Mouse (Mus musculus) kidney, embryonic 14.5 days (tissue): ENCODE measurements around the gene Fam98c. TPM values are rescaled to one million over a fixed set of nuclear protein-coding genes. Genes with fewer than 3 reads are reported as not detected.
"Not testable (repeated sequence)": the region's sequence is repeated elsewhere in the genome, so short reads cannot be mapped to it uniquely, and the experiment has no call there.

Source experiments
- ATAC-seq: fragments of 200-750 bp; cut with Nextera tagmentation; 2 replicates; pipeline ENCODE4 v1.8.0; 2017; ENCODE audit warnings: moderate number of reproducible peaks, mild to moderate bottlenecking, moderate TSS enrichment, moderate library complexity; ENCODE audit not compliant: low FRiP score, low TSS enrichment
- H3K27ac ChIP-seq: fragments of 300-500 bp; sonication (generic); 2 replicates; pipeline ENCODE4 v1.5.1; 2014; ENCODE audit warnings: low read depth, mild to moderate bottlenecking, low read length, moderate library complexity, mixed read lengths
- H3K27me3 ChIP-seq: fragments of 300-500 bp; sonication (generic); 2 replicates; pipeline ENCODE4 v1.6.1; 2014; ENCODE audit warnings: mild to moderate bottlenecking, low read length; ENCODE audit not compliant: control insufficient read depth, insufficient read depth
- H3K36me3 ChIP-seq: fragments of 300-500 bp; sonication (generic); 2 replicates; pipeline ENCODE4 v1.6.1; 2014; ENCODE audit warnings: low read length, mixed read lengths; ENCODE audit not compliant: control insufficient read depth, insufficient read depth
- H3K4me1 ChIP-seq: fragments of 300-500 bp; sonication (generic); 2 replicates; pipeline ENCODE4 v1.6.1; 2014; ENCODE audit warnings: low read length, mixed read lengths; ENCODE audit not compliant: control insufficient read depth, insufficient read depth
- H3K4me2 ChIP-seq: fragments of 300-500 bp; sonication (generic); replicated peaks from 2 replicates; pipeline ENCODE4 v1.6.1; 2014; ENCODE audit warnings: low read depth, mild to moderate bottlenecking, low read length
- H3K4me3 ChIP-seq: fragments of 300-500 bp; sonication (generic); 2 replicates; pipeline ENCODE4 v1.5.1; 2014; ENCODE audit warnings: mild to moderate bottlenecking, low read length
- H3K9ac ChIP-seq: fragments of 300-500 bp; sonication (generic); 2 replicates; pipeline ENCODE4 v1.6.1; 2014; ENCODE audit warnings: low read depth, mild to moderate bottlenecking, low read length, moderate library complexity
- H3K9me3 ChIP-seq: fragments of 300-500 bp; sonication (generic); 2 replicates; pipeline ENCODE4 v1.6.1; 2016; ENCODE audit warnings: low read length; ENCODE audit not compliant: control insufficient read depth
- WGBS: fragments of 180-500 bp; shearing (Covaris S2); extraction: QIAGEN DNeasy Blood & Tissue Kit; methylation state at CpG from one replicate; pipeline ENCODE4 v1.1.7; 2014; 5-methylcytosine and 5-hydroxymethylcytosine counted together
- polyA plus RNA-seq: library from polyadenylated mRNA; unstranded; fragments of >200 nt; fragmentation: Nextera tagmentation; extraction: Ambion mirVana; gene quantifications from 2 replicates; pipeline ENCODE4 v1.2.1, GENCODE M21; 2014

Gene Fam98c
- polyA plus RNA-seq, 1 experiment from 2014 or later: 13.9 TPM

DNA sequence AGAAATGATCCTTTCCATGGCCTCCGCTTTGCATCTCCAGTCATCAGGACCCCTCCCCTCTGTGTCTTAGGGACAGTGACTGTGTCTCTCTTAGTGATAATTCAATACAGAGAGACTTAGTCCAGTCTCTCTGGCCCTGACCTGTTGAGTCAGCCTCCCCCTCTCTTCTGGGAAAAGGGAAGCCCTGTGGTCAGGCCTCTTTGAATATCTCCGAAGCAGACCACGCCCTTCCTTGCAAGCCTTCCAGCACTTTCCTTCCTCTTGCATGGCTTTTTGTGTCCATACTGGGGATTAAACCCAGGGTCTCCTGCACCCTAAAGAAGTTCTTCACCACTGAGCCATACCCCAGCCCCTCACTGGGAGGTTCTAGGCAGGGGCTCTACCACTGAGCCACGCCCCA lies 12.0 kb downstream of the Fam98c start:
- WGBS: 90% methylated on average over 4 of the region's 4 CpGs
- H3K4me2 ChIP-seq: no peak overlapping the region
- no peaks in the 10 kb centered on the region for H3K27me3 ChIP-seq
- no peaks in the 10 kb centered on the region for H3K36me3 ChIP-seq
- H3K4me3 ChIP-seq: no peak overlapping the region
- H3K9me3 ChIP-seq: no peaks in the 10 kb centered on the region
- no peaks in the 10 kb centered on the region for H3K4me1 ChIP-seq
- no peak overlapping the region for H3K9ac ChIP-seq
- H3K27ac ChIP-seq: no peak overlapping the region
- ATAC-seq: no peak

DNA sequence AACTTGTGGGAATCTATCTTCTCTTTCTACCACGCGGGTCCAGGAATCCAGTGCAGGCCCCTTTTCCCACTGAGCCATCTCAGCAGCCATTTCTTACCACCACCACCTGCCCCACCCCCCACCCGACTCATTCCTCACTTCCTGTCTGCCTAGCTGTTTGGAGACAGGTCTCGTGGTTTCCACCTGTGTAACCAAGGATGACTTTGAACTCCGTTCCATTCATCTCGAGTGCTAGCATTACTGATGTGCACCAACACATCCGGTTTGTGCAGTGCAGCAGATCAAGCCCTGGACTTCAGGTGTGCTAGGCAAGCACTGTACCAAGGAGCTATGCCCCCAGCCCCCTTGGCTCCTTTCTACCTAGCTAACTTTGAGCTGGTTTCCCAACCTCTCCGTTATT lies 14.6 kb downstream of the Fam98c start:
- no peaks in the 10 kb centered on the region for H3K27me3 ChIP-seq
- H3K27ac ChIP-seq: no peak overlapping the region
- no peaks in the 10 kb centered on the region for H3K36me3 ChIP-seq
- no peak overlapping the region for H3K9ac ChIP-seq
- ATAC-seq: no peak
- no peak overlapping the region for H3K4me2 ChIP-seq
- no peaks in the 10 kb centered on the region for H3K4me1 ChIP-seq
- H3K4me3 ChIP-seq: no peak overlapping the region
- WGBS: 74% methylated on average over 8 of the region's 8 CpGs
- no peaks in the 10 kb centered on the region for H3K9me3 ChIP-seq

DNA sequence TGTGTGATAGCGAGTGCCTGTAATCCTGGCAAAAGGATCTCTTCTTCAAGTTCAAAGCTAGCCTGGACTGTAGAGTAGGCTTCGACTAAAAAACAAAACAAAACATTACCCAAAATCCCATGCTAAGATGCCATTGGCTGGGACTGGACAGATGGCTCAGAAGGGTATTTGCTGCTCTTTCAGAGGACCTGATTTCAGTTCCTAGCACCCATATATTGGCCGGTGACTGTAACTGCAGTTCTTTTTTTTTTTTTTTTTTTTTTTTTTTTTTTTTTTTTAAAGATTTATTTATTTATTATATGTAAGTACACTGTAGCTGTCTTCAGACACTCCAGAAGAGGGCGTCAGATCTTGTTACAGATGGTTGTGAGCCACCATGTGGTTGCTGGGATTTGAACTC lies 16.8 kb downstream of the Fam98c start:
- not testable (repeated sequence) for H3K4me1 ChIP-seq, H3K27me3 ChIP-seq, H3K27ac ChIP-seq, ATAC-seq, H3K36me3 ChIP-seq, H3K4me3 ChIP-seq, H3K9me3 ChIP-seq, H3K9ac ChIP-seq, H3K4me2 ChIP-seq
- WGBS: 91% methylated on average over 3 of the region's 4 CpGs

DNA sequence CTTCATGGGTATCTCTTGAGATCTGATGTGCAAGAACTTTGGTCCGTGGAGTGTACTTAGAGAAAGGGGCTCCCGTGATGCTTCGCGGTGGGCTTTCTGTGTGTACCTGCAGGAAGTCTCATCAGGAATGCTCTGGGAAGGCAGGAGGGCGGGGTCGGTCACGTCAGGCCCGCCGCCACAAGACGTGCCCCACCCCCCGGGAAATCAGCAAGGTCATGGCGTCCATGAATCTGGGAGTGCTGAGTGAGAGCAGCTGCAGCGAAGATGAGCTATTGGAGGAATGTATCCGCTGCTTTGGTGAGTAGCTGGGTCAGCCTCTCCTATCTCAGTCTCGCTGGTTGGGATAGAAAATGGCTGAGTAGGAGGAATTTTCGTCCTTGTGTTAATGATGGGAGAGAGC lies 18.6 kb downstream of the Fam98c start:
- no peaks in the 10 kb centered on the region for H3K9me3 ChIP-seq
- no peaks in the 10 kb centered on the region for H3K27me3 ChIP-seq
- 49% methylated on average over 16 of the region's 16 CpGs for WGBS
- H3K4me2 ChIP-seq: no peak overlapping the region
- no peaks in the 10 kb centered on the region for H3K36me3 ChIP-seq
- H3K4me1 ChIP-seq: peaks cover 4% of the 10 kb centered on the region; the same call in 1 of the 2 replicates
- H3K9ac ChIP-seq: no peak overlapping the region
- ATAC-seq: no peak
- no peak overlapping the region for H3K4me3 ChIP-seq
- no peak overlapping the region for H3K27ac ChIP-seq

GRCm38 (mm10) chr7:29134693-29135386 lies 21.2 kb downstream of the Fam98c start, which contains the start of gene Rasgrp4:
Rasgrp4 (plus strand) TSS chr7:29134851.
- ATAC-seq: peak; percentile 72; the same call in 1 of the 2 replicates
- H3K27me3 ChIP-seq: no peaks in the 10 kb centered on the region
- H3K4me2 ChIP-seq: peak within 1 kb of the TSS; percentile 58
- peak within 1 kb of the TSS; percentile 30 for H3K4me3 ChIP-seq
- no peak within 1 kb of the TSS for H3K27ac ChIP-seq
- H3K36me3 ChIP-seq: no peaks in the 10 kb centered on the region
- peak within 1 kb of the TSS; percentile 40; the same call in 1 of the 2 replicates for H3K9ac ChIP-seq
- peaks cover 4% of the 10 kb centered on the region; the same call in 1 of the 2 replicates for H3K4me1 ChIP-seq
- WGBS: under 1% methylated on average over 14 of the region's 20 CpGs
- no peaks in the 10 kb centered on the region for H3K9me3 ChIP-seq

DNA sequence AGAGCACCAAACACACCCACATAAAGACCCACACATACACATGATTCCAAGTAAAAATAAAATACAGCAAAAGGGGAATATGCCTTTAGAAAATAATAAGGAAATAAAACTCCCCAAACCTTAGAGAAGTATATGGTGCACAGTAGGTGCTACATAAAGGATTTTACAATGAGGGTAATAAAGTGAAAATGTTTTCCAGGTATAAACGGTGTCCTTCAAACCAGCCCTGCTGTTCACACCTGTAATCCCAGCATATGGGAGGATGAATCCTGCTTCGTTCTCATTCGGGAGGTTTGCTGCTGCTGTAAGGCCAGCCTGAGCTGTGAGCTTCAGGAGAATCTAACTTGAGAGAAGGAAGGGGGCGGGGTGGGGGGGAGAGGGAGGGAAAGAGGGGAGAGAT lies 21.8 kb downstream of the Fam98c start:
- peak overlapping the region; percentile 30 for H3K4me3 ChIP-seq
- H3K9ac ChIP-seq: no peak overlapping the region
- H3K36me3 ChIP-seq: no peaks in the 10 kb centered on the region
- H3K9me3 ChIP-seq: no peaks in the 10 kb centered on the region
- no peaks in the 10 kb centered on the region for H3K27me3 ChIP-seq
- H3K4me1 ChIP-seq: peaks cover 4% of the 10 kb centered on the region; the same call in 1 of the 2 replicates
- no peak for ATAC-seq
- H3K4me2 ChIP-seq: peak overlapping the region; percentile 58
- WGBS: 2% methylated on average over 4 of the region's 4 CpGs
- no peak overlapping the region for H3K27ac ChIP-seq

- H3K27ac ChIP-seq: no peak overlapping the region
- 75% methylated on average over 2 of the region's 2 CpGs for WGBS
- no peaks in the 10 kb centered on the region for H3K9me3 ChIP-seq
- H3K4me3 ChIP-seq: no peak overlapping the region
- no peaks in the 10 kb centered on the region for H3K27me3 ChIP-seq
- no peak overlapping the region for H3K4me2 ChIP-seq
- no peak for ATAC-seq
- H3K4me1 ChIP-seq: peaks cover 16% of the 10 kb centered on the region; the same call in 1 of the 2 replicates
- H3K36me3 ChIP-seq: no peaks in the 10 kb centered on the region
- no peak overlapping the region for H3K9ac ChIP-seq
These were observed 27.3 kb downstream of the Fam98c start for GRCm38 (mm10) chr7:29128725-29129124.

- H3K4me2 ChIP-seq: no peak overlapping the region
- no peak overlapping the region for H3K27ac ChIP-seq
- ATAC-seq: no peak
- peaks cover 18% of the 10 kb centered on the region; the same call in 1 of the 2 replicates for H3K4me1 ChIP-seq
- no peak overlapping the region for H3K9ac ChIP-seq
- no peaks in the 10 kb centered on the region for H3K36me3 ChIP-seq
- no peaks in the 10 kb centered on the region for H3K9me3 ChIP-seq
- no peak overlapping the region for H3K4me3 ChIP-seq
- H3K27me3 ChIP-seq: no peaks in the 10 kb centered on the region
- WGBS: 9% methylated on average over 7 of the region's 7 CpGs
These were observed 29.7 kb downstream of the Fam98c start for GRCm38 (mm10) chr7:29126173-29126915.

DNA sequence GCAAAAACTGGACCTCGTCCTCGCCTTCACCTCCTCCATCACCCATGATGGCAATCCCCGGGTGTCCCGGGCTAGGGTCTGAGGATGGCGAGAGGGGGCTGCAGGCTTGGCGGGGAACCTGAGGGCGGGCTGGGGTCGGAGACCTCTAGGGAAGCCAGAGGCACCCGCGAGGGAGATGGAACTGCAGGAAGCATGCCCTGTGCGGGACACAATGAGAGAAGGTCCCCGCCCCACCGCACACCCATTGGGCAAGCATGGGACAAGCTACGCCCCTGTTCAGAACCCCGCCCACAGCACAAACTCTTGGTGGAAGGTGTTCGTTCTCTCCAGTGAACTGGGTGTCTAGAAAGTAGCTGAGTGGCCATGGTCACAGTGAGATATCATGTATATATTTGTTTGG lies 31.1 kb downstream of the Fam98c start, which contains the start of gene Ryr1:
TSS of gene Ryr1 (minus strand) at position 210 of the 400 bp plus-strand sequence.
- under 1% methylated on average over 16 of the region's 16 CpGs for WGBS

More for the DNA sequence above, 31.1 kb downstream of the Fam98c start, which contains the start of gene Ryr1:
- no peak within 1 kb of the TSS for H3K27ac ChIP-seq
- H3K4me2 ChIP-seq: peak within 1 kb of the TSS; percentile 87
- ATAC-seq: peak; percentile 84
- no peaks in the 10 kb centered on the region for H3K9me3 ChIP-seq
- peak within 1 kb of the TSS; percentile 63; the same call in 1 of the 2 replicates for H3K9ac ChIP-seq
- no peaks in the 10 kb centered on the region for H3K27me3 ChIP-seq
- H3K36me3 ChIP-seq: no peaks in the 10 kb centered on the region
- H3K4me1 ChIP-seq: peaks cover 18% of the 10 kb centered on the region; the same call in 1 of the 2 replicates
- H3K4me3 ChIP-seq: peak within 1 kb of the TSS; percentile 44
